Mouse (Mus musculus): ENCODE measurements around the gene Angptl2.

DNA sequence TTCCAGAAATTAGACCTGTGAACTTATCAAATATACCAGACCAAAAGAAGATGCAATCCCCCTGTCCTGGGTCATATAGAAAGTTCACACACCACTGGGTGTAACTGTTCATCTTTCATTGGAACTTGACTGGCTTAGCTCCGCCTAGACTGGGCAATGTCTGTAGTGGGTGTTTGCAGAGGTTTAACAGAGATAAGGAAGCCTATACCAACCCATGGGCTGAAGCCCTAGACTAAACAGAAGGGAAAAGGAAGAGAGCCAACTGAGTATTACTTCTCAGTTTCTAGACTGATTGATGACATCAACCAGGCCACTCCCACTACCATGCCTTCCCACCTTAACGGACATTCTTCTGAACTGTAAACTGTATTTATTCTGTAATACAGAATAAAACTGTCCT lies 76.2 kb downstream of the Angptl2 start:
- no peak for TF ChIP-seq CTCF (conservative IDR thresholded peaks at IDR 0.05; ENCODE audit: low read length)
- no peak for TF ChIP-seq POU5F1 (IDR thresholded peaks at IDR 0.05; ENCODE audit: borderline replicate concordance, low read length)
- TF ChIP-seq NANOG (IDR thresholded peaks at IDR 0.05; ENCODE audit: borderline replicate concordance, low read length) = no peak

Measured in E14TG2a.4 (cell line).